Mouse (Mus musculus) stomach, embryonic 14.5 days (tissue): ENCODE measurements around the gene Cpn2. TPM values are rescaled to one million over a fixed set of nuclear protein-coding genes. Genes with fewer than 3 reads are reported as not detected.

ENCODE experiments used
- ATAC-seq: fragments of 200-750 bp; cut with Nextera tagmentation; 2 replicates; pipeline ENCODE4 v1.8.0; 2017; ENCODE audit warnings: low read depth, moderate TSS enrichment; ENCODE audit not compliant: insufficient number of reproducible peaks, insufficient read depth, low FRiP score
- H3K27ac ChIP-seq: fragments of 300-500 bp; sonication (generic); 2 replicates; pipeline ENCODE4 v1.5.1; 2014; ENCODE audit warnings: mild to moderate bottlenecking, low read length, moderate library complexity, mixed read lengths
- H3K27me3 ChIP-seq: fragments of 300-500 bp; sonication (generic); 2 replicates; pipeline ENCODE4 v1.6.1; 2014; ENCODE audit warnings: low read length, control low read depth, mixed read lengths; ENCODE audit not compliant: control insufficient read depth, insufficient read depth
- H3K36me3 ChIP-seq: fragments of 300-500 bp; sonication (generic); 2 replicates; pipeline ENCODE4 v1.6.1; 2014; ENCODE audit warnings: mild to moderate bottlenecking, control low read depth, low read length, moderate library complexity, mixed read lengths; ENCODE audit not compliant: control insufficient read depth, insufficient read depth
- H3K4me1 ChIP-seq: fragments of 300-500 bp; sonication (generic); 2 replicates; pipeline ENCODE4 v1.6.1; 2014; ENCODE audit warnings: low read length, control low read depth, mixed read lengths; ENCODE audit not compliant: control insufficient read depth, insufficient read depth
- H3K4me2 ChIP-seq: fragments of 300-500 bp; sonication (generic); replicated peaks from 2 replicates; pipeline ENCODE4 v1.6.1; 2014; ENCODE audit warnings: low read depth, low read length, control low read depth
- H3K4me3 ChIP-seq: fragments of 300-500 bp; sonication (generic); 2 replicates; pipeline ENCODE4 v1.5.1; 2014; ENCODE audit warnings: low read depth, low read length, control low read depth
- H3K9ac ChIP-seq: fragments of 300-500 bp; sonication (generic); replicated peaks from 2 replicates; pipeline ENCODE4 v1.6.1; 2014; ENCODE audit warnings: low read depth, mild to moderate bottlenecking, control low read depth, low read length, moderate library complexity, mixed read lengths
- H3K9me3 ChIP-seq: fragments of 300-500 bp; sonication (generic); 2 replicates; pipeline ENCODE4 v1.6.1; 2016; ENCODE audit warnings: low read depth, low read length, control low read depth; ENCODE audit not compliant: control insufficient read depth
- WGBS: fragments of 180-500 bp; shearing (Covaris S2); extraction: QIAGEN DNeasy Blood & Tissue Kit; methylation state at CpG from one replicate; pipeline ENCODE4 v1.1.7; 2014; 5-methylcytosine and 5-hydroxymethylcytosine counted together
- polyA plus RNA-seq: library from polyadenylated mRNA; unstranded; fragments of >200 nt; fragmentation: Nextera tagmentation; extraction: Ambion mirVana; gene quantifications from 2 replicates; pipeline ENCODE4 v1.2.1, GENCODE M21; 2014

The Cpn2 gene
- not detected in 2 replicates for polyA plus RNA-seq

DNA sequence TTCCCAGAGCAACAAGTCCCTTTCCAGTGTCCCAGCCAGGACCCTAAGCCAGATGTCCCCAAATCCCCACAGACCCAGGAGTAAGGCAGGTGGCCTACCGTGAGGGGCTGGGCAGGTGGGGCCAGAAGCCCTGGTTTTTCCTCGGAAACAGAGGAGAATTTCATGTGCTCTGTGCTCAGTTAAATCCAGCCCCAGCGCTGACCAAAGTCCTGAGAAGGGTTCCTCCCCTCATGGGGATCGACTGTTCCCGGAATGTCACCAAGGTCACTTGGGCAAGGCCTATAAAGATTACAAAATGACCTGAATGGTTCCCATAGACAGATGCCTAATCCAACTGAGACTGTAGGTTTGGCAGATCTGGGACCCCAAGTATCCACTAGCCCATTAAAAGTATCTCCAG lies at the start of gene Cpn2:
Gene Cpn2 (minus strand): TSS at position 141 of the 400 bp plus-strand sequence.
- WGBS = 63% methylated on average over 5 of the region's 5 CpGs
- no peak within 1 kb of the TSS for H3K4me2 ChIP-seq
- no peak within 1 kb of the TSS for H3K27ac ChIP-seq
- H3K4me3 ChIP-seq = no peak within 1 kb of the TSS
- H3K9me3 ChIP-seq = no peaks in the 10 kb centered on the region
- no peak for ATAC-seq
- peaks cover 10% of the 10 kb centered on the region; the same call in 1 of the 2 replicates for H3K4me1 ChIP-seq
- H3K9ac ChIP-seq = no peak within 1 kb of the TSS
- no peaks in the 10 kb centered on the region for H3K27me3 ChIP-seq
- H3K36me3 ChIP-seq = no peaks in the 10 kb centered on the region

DNA sequence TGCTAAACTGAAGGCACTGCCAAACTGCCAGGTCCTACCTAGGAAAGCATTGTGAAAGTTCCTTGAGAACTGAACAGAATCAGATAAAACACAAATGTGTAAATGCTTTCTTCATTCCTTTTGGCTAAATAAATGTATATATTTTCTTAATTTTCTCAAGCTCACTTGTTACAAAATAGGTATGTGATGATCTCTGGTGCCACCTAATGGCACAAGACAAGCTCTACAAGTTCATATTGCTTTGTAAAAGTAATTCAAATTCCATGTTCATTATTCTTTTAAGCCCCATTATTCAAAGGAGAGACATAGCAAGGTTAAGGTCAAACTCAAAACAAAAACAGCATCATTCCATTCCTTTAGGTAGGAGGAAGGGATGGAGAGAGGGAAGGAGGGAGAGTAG lies 46.9 kb upstream of the Cpn2 start:
- Histone ChIP-seq H3K9me3 (no peaks in the 10 kb centered on the region), H3K9ac (no peak overlapping the region)
- ATAC-seq = no peak

DNA sequence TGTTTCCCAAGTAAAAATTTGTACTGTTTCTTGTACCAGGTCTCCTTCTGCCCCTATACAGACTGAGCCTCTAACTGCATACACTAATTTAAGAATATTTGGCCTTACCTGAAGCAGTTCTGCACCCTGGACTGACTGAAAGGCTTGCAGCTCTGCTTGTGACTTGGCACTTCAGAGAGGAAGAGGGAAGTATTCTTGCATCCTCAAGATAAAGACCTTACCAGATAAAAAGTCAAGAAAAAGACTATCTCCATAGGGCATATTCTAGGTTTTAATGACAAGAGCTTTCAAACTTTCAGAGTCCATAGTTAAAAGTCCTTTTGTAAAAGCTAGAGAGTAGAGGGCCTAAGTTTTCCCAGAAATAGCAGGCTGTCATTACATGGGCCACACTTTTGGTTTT lies 43.3 kb upstream of the Cpn2 start, which contains the start of gene Gp5:
Gene Gp5 (minus strand): TSS at position 133 of the 400 bp plus-strand sequence.
- H3K4me3 ChIP-seq = peak within 1 kb of the TSS; percentile 54; the same call in 1 of the 2 replicates
- no peak within 1 kb of the TSS for H3K9ac ChIP-seq
- no peaks in the 10 kb centered on the region for H3K9me3 ChIP-seq
- H3K27me3 ChIP-seq = peaks cover 16% of the 10 kb centered on the region
- peak within 1 kb of the TSS; percentile 100 for H3K4me2 ChIP-seq
- ATAC-seq = no peak
- 0 out of 2 replicates have a peak, but pooled peaks cover 5% of the 10 kb centered on the region for H3K4me1 ChIP-seq
- H3K27ac ChIP-seq = no peak within 1 kb of the TSS
- peaks cover 3% of the 10 kb centered on the region; the same call in 1 of the 2 replicates for H3K36me3 ChIP-seq

More for the DNA sequence above, 46.9 kb upstream of the Cpn2 start:
- no peak overlapping the region for H3K27ac ChIP-seq
- H3K27me3 ChIP-seq = peaks cover 5% of the 10 kb centered on the region
- no peak overlapping the region for H3K4me2 ChIP-seq
- H3K4me1 ChIP-seq = no peaks in the 10 kb centered on the region
- peaks cover 6% of the 10 kb centered on the region; the same call in 1 of the 2 replicates for H3K36me3 ChIP-seq
- no peak overlapping the region for H3K4me3 ChIP-seq

DNA sequence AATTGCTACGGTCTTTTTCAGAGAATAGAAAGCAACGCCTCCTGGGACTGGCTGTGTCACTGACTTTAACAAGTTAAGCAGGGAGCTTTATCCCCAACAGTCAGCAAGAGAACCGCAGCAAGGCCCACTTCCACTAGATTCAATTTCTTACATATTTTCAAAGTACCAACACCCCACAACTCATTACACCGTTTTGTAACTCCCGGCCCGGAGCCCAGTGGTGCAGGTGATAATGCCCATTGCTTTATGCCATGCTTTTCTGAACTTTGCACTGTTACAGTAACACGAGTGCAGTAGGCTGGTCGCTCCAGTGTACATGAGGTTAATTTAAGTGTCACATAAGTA lies 42.8 kb upstream of the Cpn2 start:
- Histone ChIP-seq H3K36me3 (no peaks in the 10 kb centered on the region; the same call in 1 of the 2 replicates), H3K9ac (no peak overlapping the region), H3K27ac (no peak overlapping the region), H3K4me2 (no peak overlapping the region), H3K4me1 (0 out of 2 replicates have a peak, but pooled peaks cover 5% of the 10 kb centered on the region), H3K27me3 (peaks cover 16% of the 10 kb centered on the region), H3K9me3 (no peaks in the 10 kb centered on the region), H3K4me3 (no peak overlapping the region)
- ATAC-seq = no peak
- WGBS = 61% methylated on average over 8 of the region's 8 CpGs

DNA sequence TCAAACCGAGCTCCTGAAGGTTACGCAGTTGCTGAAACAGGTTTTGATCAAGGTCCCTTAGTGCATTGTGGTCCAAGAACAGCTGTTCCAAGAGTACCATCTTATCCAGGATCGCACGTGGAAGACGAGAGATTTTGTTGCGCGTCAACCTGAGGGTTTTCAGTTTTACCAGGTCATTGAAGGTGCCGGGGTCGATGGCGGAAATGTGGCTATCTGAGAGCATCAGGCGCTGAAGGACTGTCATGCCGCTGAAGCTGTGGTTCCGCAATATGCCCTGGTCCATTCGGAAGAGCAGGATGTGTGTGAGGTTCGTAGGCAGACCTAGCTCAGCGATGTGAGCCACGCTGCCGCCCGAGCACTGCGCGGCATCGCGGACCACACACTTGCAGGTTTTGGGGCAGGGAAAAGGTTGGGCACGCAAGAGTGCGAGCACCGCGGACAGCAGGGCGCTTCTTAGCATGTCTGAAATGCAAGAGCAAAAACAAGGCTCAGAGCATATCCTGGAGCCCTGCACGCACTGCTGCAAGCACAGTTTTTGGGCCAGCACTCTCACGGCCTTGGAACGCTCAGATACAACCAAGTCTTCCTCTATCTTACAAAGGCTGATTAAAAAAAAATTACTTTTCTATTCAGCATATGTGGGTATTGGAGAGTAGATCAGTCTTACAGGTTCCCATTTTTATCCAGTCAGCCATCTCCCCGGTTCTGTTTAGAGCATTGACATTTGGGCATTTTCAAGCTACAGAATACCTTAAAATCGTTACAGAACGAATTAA lies 42.3 kb upstream of the Cpn2 start:
- peak overlapping the region; percentile 54 for H3K4me3 ChIP-seq
- H3K9me3 ChIP-seq = no peaks in the 10 kb centered on the region
- ATAC-seq = no peak
- H3K9ac ChIP-seq = no peak overlapping the region
- H3K4me1 ChIP-seq = 0 out of 2 replicates have a peak, but pooled peaks cover 5% of the 10 kb centered on the region
- peak overlapping the region; percentile 100 for H3K4me2 ChIP-seq
- 5% methylated on average over 34 of the region's 34 CpGs for WGBS
- no peak overlapping the region for H3K27ac ChIP-seq
- H3K36me3 ChIP-seq = no peaks in the 10 kb centered on the region; the same call in 1 of the 2 replicates
- H3K27me3 ChIP-seq = peaks cover 16% of the 10 kb centered on the region

DNA sequence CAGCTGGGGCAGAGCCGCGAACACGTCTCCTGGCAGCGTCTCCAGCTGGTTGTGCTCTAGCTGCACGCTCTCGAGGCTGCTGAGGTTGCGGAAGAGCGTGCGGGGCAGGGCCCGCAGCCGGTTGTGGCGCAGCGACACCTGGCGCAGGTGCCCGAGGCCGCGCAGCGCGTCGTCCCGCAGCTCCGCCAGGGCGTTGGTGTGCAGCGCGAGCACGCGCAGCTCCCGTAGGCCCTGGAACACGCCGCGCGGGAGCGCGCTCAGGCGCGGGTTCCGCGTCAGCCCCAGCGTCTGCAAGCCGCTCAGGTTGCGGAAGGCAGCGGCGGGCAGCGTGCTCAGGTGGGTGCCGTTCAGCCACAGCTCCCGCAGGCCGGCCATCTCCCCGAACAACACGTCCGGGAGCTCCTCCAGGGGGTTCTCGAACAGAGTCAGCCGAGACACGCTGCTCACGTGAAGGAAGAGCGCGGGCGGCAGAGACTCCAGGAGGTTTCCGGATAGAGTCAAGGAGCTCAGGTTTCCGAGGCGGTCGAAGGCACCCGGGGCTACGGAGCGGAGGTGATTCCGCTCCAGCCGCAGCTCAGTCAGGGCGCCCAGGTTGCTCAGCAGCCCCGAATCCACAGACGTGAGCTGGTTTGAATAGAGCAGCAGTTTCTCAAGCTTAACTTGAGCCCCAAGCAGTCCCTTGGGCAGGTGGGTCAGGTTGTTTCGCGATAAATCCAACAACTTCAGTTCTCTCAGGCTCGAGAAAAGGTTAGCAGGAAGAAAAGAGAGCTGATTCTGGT lies 41.5 kb upstream of the Cpn2 start:
- Histone ChIP-seq H3K36me3 (no peaks in the 10 kb centered on the region; the same call in 1 of the 2 replicates), H3K4me3 (peak overlapping the region; percentile 54), H3K9me3 (no peaks in the 10 kb centered on the region), H3K9ac (peak overlapping the region; percentile 33), H3K27me3 (peaks cover 16% of the 10 kb centered on the region), H3K27ac (no peak overlapping the region), H3K4me1 (0 out of 2 replicates have a peak, but pooled peaks cover 5% of the 10 kb centered on the region), H3K4me2 (peak overlapping the region; percentile 100)
- WGBS = under 1% methylated on average over 72 of the region's 72 CpGs
- ATAC-seq = peak; percentile 64

DNA sequence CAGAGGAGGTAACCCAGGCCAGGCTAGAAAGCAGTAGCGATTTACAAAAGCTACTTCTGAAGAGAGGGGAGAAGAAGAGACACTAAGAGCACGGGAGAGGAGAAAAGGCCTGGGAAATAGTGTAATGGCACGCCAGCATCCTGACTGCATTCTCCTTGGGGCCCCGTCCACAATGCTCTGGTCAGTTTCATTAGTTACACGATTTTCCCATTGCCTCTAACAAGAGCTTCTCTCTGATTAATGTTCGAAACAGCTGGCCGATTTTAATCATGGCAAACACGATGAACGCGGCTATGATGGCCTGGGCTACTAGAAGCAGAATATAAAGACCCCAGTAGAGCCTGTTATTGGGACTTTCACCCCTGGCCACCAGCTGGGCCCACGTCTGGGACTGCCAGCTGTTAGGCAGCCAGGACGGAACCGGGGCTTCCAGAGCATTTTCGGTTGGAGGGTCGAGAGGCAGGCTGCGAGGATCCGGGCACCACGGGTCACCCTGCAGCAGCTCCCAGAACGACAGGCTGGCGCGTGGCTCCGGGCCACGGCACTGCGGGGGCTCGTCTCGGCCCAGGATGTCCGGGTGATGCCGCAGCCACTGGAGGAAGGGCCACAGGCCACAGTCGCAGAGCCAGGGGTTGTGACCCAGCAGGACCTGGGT lies 40.8 kb upstream of the Cpn2 start:
- Histone ChIP-seq H3K27ac (no peak overlapping the region), H3K4me3 (peak overlapping the region; percentile 54), H3K9me3 (no peaks in the 10 kb centered on the region), H3K9ac (peak overlapping the region; percentile 33), H3K27me3 (peaks cover 16% of the 10 kb centered on the region), H3K36me3 (no peaks in the 10 kb centered on the region; the same call in 1 of the 2 replicates), H3K4me2 (peak overlapping the region; percentile 100), H3K4me1 (0 out of 2 replicates have a peak, but pooled peaks cover 5% of the 10 kb centered on the region)
- ATAC-seq = peak; percentile 23; the same call in 1 of the 2 replicates
- 12% methylated on average over 29 of the region's 29 CpGs for WGBS

DNA sequence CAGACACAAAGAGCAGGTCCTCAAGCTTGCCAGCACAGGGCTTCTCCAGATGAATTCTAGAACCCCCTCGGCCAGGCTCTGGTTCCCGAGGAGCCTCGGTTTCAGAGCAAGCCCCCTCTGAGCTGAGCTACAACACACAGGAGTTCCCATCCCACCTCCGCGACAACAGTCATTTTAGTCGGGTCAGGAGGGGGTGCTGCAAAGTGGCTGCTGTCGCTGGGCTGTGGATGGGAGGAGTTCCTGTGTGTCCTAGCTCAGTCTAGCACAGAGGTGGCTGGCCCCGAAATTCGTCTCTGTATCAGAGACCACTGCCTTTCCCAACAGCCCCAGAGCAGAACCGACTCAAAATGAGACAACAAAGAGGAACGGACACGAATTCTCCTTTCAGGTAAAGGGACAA lies 40.0 kb upstream of the Cpn2 start:
- Histone ChIP-seq H3K9me3 (no peaks in the 10 kb centered on the region), H3K4me2 (no peak overlapping the region), H3K4me1 (0 out of 2 replicates have a peak, but pooled peaks cover 5% of the 10 kb centered on the region), H3K27me3 (peaks cover 16% of the 10 kb centered on the region), H3K27ac (no peak overlapping the region), H3K9ac (no peak overlapping the region), H3K4me3 (no peak overlapping the region), H3K36me3 (no peaks in the 10 kb centered on the region; the same call in 1 of the 2 replicates)
- 60% methylated on average over 12 of the region's 12 CpGs for WGBS
- no peak for ATAC-seq
